Mouse (Mus musculus) common myeloid progenitor, adult 5-6 weeks (primary cell): Measurements from ENCODE around the gene Abtb1. TPM values are rescaled to one million over a fixed set of nuclear protein-coding genes. Genes with fewer than 3 reads are reported as not detected.
A peak's percentile ranks its signal among the peaks of the same experiment; 100 is the strongest.

Source experiments
- ATAC-seq: replicated peaks from 2 replicates; pipeline ENCODE4 v1.8.0; 2016; ENCODE audit warnings: low read depth, mild to moderate bottlenecking, moderate TSS enrichment, inconsistent platforms; ENCODE audit not compliant: poor library complexity, severe bottlenecking
- total RNA-seq: library from RNA; stranded (forward); fragments of 200-1000, 187-1606 nt; gene quantifications from 2 replicates; pipeline ENCODE4 v1.2.3, GENCODE M21; 2017

Abtb1 gene
- total RNA-seq, 1 experiment from 2014 or later, result 46.4 TPM

- ATAC-seq, result no peak
Observed at GRCm38 (mm10) chr6:88809091-88810037, 32.4 kb downstream of the Abtb1 start.

- ATAC-seq, result no peak
Observed at GRCm38 (mm10) chr6:88804966-88805577, 36.7 kb downstream of the Abtb1 start.

- peak; percentile 37; the same call in 1 of the 2 replicates for ATAC-seq
Observed at GRCm38 (mm10) chr6:88803957-88804695, 37.7 kb downstream of the Abtb1 start.

GRCm38 (mm10) chr6:88803051-88803450, 38.7 kb downstream of the Abtb1 start:
- ATAC-seq, result peak; percentile 70

GRCm38 (mm10) chr6:88800735-88801134, 41.0 kb downstream of the Abtb1 start:
- ATAC-seq, result no peak

- no peak for ATAC-seq
Observed at GRCm38 (mm10) chr6:88800191-88800590, 41.6 kb downstream of the Abtb1 start.

- no peak for ATAC-seq
Observed at GRCm38 (mm10) chr6:88794561-88794971, 47.2 kb downstream of the Abtb1 start.

- ATAC-seq, result no peak
Observed at GRCm38 (mm10) chr6:88793872-88794271, 47.9 kb downstream of the Abtb1 start.

- ATAC-seq, result no peak
Observed at GRCm38 (mm10) chr6:88793243-88793642, 48.5 kb downstream of the Abtb1 start.

- no peak for ATAC-seq
Observed at GRCm38 (mm10) chr6:88792147-88792691, 49.6 kb downstream of the Abtb1 start.

- no peak for ATAC-seq
Observed at GRCm38 (mm10) chr6:88791299-88791698, 50.5 kb downstream of the Abtb1 start.

GRCm38 (mm10) chr6:88788219-88788618, 53.6 kb downstream of the Abtb1 start:
- ATAC-seq, result no peak

GRCm38 (mm10) chr6:88787496-88787895, 54.3 kb downstream of the Abtb1 start:
- no peak for ATAC-seq

- ATAC-seq, result no peak
Observed at GRCm38 (mm10) chr6:88786732-88787445, 54.9 kb downstream of the Abtb1 start.

Other genes with a start within 250 kb of the Abtb1 start
- gene Kbtbd12, start 204.0 kb downstream of the Abtb1 start, total RNA-seq, result 0.44 and 3.3 TPM in 2 replicates
- gene Mgll, start 117.6 kb downstream of the Abtb1 start, total RNA-seq, result 1.1 and 4.0 TPM in 2 replicates
- gene Podxl2, start 33.1 kb upstream of the Abtb1 start, total RNA-seq, result 0.55 TPM in 1 of 2 replicates, not detected in the other
- 188 TPM in 2 replicates for gene Mcm2, start 56.8 kb upstream of the Abtb1 start, total RNA-seq
- gene Tpra1, start 60.3 kb upstream of the Abtb1 start, total RNA-seq, result 27.9 and 32.5 TPM in 2 replicates